Mouse (Mus musculus): ENCODE data around the gene Amy1. TPM values are rescaled to one million over a fixed set of nuclear protein-coding genes. Genes with fewer than 3 reads are reported as not detected.
"Not testable (repeated sequence)": the region's sequence is repeated elsewhere in the genome, so short reads cannot be mapped to it uniquely, and the experiment has no call there.

Amy1 gene
- 0.64 and 1.0 TPM in 2 replicates for polyA plus RNA-seq (2014; fragmentation: Nextera tagmentation; extraction: Ambion mirVana)

DNA sequence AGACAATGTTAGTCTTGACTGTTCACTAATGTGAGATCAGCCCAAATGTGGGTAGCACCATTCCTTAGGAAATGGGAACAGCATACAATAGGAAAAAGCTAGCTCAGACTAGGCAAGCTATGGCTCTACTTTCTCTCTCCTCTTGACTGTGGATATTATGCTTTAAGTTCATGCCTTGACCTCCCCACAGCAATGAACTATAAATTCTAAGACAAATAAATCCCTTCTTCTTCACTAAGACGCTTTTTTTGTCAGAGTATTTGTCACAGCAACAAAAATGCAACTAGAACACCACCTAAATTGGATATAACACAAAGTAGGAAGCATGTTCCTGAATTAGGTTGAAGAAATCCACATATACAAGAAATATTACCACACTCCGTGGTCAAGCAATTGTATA lies at the start of gene Amy1:
Amy1 (minus strand) TSS at position 101 of the 400 bp plus-strand sequence.
- TF ChIP-seq CTCF (IDR thresholded peaks at IDR 0.05; ENCODE audit: low read depth): no peak
- no peaks in the 10 kb centered on the region for H3K4me1 ChIP-seq (ENCODE audit: insufficient read depth)
- no peak within 1 kb of the TSS for H3K9ac ChIP-seq
- H3K9me3 ChIP-seq (ENCODE audit: low read depth, low read length): no peaks in the 10 kb centered on the region
- no peak within 1 kb of the TSS for H3K4me3 ChIP-seq (ENCODE audit: low read depth, low read length)
- no peak for DNase-seq
- H3K4me2 ChIP-seq: no peak within 1 kb of the TSS
- no peak within 1 kb of the TSS for H3K27ac ChIP-seq (ENCODE audit: low read depth)
- H3K27me3 ChIP-seq (ENCODE audit: insufficient read depth, low read length): no peaks in the 10 kb centered on the region
- no peak for ATAC-seq (ENCODE audit: insufficient read depth)
- 91% methylated on average over 2 of the region's 2 CpGs for WGBS
- H3K36me3 ChIP-seq (ENCODE audit: insufficient read depth): peaks cover 12% of the 10 kb centered on the region; the same call in 1 of the 2 replicates

GRCm38 (mm10) chr3:113654335-113654734 lies 47.8 kb upstream of the Amy1 start:
- H3K4me3 ChIP-seq (ENCODE audit: low read depth, low read length): no peak overlapping the region
- no peak for TF ChIP-seq CTCF (IDR thresholded peaks at IDR 0.05; ENCODE audit: low read depth)
- H3K4me2 ChIP-seq: no peak overlapping the region
- DNase-seq (no peak), ATAC-seq (ENCODE audit: insufficient read depth) (no peak)
- WGBS: 62% methylated on average over 3 of the region's 3 CpGs
- H3K27me3 ChIP-seq (ENCODE audit: insufficient read depth, low read length): no peaks in the 10 kb centered on the region
- no peaks in the 10 kb centered on the region for H3K9me3 ChIP-seq (ENCODE audit: low read depth, low read length)
- no peak overlapping the region for H3K27ac ChIP-seq (ENCODE audit: low read depth)
- no peaks in the 10 kb centered on the region for H3K4me1 ChIP-seq (ENCODE audit: insufficient read depth)
- H3K36me3 ChIP-seq (ENCODE audit: insufficient read depth): no peaks in the 10 kb centered on the region
- no peak overlapping the region for H3K9ac ChIP-seq

DNA sequence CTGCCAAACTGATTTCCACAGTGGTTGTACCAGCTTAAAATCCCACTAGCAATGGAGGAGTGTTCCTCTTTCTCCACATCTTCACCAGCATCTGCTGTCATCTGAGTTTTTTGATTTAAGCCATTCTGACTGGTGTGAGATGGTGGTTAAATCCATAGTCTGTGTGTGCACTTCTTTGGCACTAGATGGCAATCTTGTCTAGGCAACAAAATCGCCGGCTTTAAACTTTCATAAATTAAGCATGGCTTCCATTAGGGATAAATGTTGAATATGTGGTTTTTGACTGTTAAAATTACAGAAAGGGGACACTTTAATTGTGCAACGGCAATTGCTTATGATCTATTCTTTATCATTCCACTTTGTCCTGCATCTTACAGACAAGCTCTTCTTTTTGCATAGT lies 44.9 kb upstream of the Amy1 start:
- not testable (repeated sequence) for H3K4me2 ChIP-seq; H3K9me3 ChIP-seq (ENCODE audit: low read depth, low read length); H3K27me3 ChIP-seq (ENCODE audit: insufficient read depth, low read length); H3K4me1 ChIP-seq (ENCODE audit: insufficient read depth); H3K9ac ChIP-seq; H3K27ac ChIP-seq (ENCODE audit: low read depth); ATAC-seq (ENCODE audit: insufficient read depth); H3K4me3 ChIP-seq (ENCODE audit: low read depth, low read length); H3K36me3 ChIP-seq (ENCODE audit: insufficient read depth)
- TF ChIP-seq CTCF (IDR thresholded peaks at IDR 0.05; ENCODE audit: low read depth): peak; percentile 54
- peak; percentile 73 for DNase-seq
- WGBS: 31% methylated on average over 3 of the region's 3 CpGs

DNA sequence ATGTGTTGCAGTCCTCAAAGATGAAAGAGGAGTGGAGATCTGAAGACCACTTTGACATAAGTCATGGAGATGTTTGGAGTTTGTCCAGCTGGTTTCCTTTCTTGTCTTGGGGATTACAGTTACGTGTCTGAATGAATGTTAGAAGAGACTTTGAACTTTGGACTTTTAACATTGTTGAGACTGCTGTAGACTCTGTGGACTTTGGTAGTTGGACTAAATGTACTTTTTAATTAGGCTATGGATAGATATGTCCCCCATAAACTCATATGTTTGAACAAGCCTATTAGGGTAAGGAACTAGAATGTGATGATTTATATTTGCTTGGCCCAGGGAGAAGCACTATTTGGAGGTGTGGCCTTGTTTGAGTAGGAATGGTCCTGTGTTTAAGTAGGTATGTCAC lies 33.0 kb upstream of the Amy1 start:
- H3K27ac ChIP-seq (ENCODE audit: low read depth): no peak overlapping the region
- TF ChIP-seq CTCF (IDR thresholded peaks at IDR 0.05; ENCODE audit: low read depth): no peak
- DNase-seq (no peak), ATAC-seq (ENCODE audit: insufficient read depth) (no peak)
- H3K9ac ChIP-seq: no peak overlapping the region
- no peak overlapping the region for H3K4me3 ChIP-seq (ENCODE audit: low read depth, low read length)
- no peaks in the 10 kb centered on the region for H3K36me3 ChIP-seq (ENCODE audit: insufficient read depth)
- H3K9me3 ChIP-seq (ENCODE audit: low read depth, low read length): no peaks in the 10 kb centered on the region
- H3K4me1 ChIP-seq (ENCODE audit: insufficient read depth): no peaks in the 10 kb centered on the region
- WGBS: 82% methylated on average over 1 of the region's 1 CpGs
- no peak overlapping the region for H3K4me2 ChIP-seq
- H3K27me3 ChIP-seq (ENCODE audit: insufficient read depth, low read length): no peaks in the 10 kb centered on the region

DNA sequence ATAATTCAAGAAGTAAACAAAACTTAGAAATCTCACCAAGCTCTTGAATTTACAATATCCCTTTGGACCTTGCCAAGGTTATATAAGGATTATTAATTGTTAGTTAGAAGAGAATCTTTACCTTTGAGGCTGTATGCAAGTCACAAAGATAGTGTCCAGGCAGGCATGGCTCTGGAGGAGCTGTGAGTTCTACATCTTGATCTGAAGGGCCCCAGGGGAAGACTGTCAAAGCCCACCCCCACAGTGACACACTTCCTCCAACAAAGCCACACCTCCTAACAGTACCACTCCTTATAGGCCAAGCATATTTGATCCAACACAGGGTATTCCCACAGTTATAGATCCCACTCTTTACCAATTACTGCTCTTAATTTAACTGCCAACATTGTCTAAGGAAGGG lies 27.7 kb upstream of the Amy1 start:
- no peak for ATAC-seq (ENCODE audit: insufficient read depth)

GRCm38 (mm10) chr3:113631611-113632010 lies 25.1 kb upstream of the Amy1 start:
- TF ChIP-seq CTCF (IDR thresholded peaks at IDR 0.05; ENCODE audit: low read depth): no peak
- no peak overlapping the region for H3K4me2 ChIP-seq
- H3K9me3 ChIP-seq (ENCODE audit: low read depth, low read length): no peaks in the 10 kb centered on the region
- H3K27ac ChIP-seq (ENCODE audit: low read depth): no peak overlapping the region
- ATAC-seq (ENCODE audit: insufficient read depth) (no peak), DNase-seq (no peak)
- no peaks in the 10 kb centered on the region for H3K27me3 ChIP-seq (ENCODE audit: insufficient read depth, low read length)
- H3K36me3 ChIP-seq (ENCODE audit: insufficient read depth): no peaks in the 10 kb centered on the region
- H3K4me3 ChIP-seq (ENCODE audit: low read depth, low read length): no peak overlapping the region
- H3K9ac ChIP-seq: no peak overlapping the region
- peaks cover 5% of the 10 kb centered on the region; the same call in 1 of the 2 replicates for H3K4me1 ChIP-seq (ENCODE audit: insufficient read depth)

More for the DNA sequence above, 27.7 kb upstream of the Amy1 start:
- Histone ChIP-seq H3K4me3 (ENCODE audit: low read depth, low read length) (no peak overlapping the region), H3K27ac (ENCODE audit: low read depth) (no peak overlapping the region), H3K4me2 (no peak overlapping the region), H3K9ac (no peak overlapping the region), H3K4me1 (ENCODE audit: insufficient read depth) (peaks cover 5% of the 10 kb centered on the region; the same call in 1 of the 2 replicates), H3K9me3 (ENCODE audit: low read depth, low read length) (no peaks in the 10 kb centered on the region), H3K27me3 (ENCODE audit: insufficient read depth, low read length) (no peaks in the 10 kb centered on the region), H3K36me3 (ENCODE audit: insufficient read depth) (no peaks in the 10 kb centered on the region)
- no peak for TF ChIP-seq CTCF (IDR thresholded peaks at IDR 0.05; ENCODE audit: low read depth)
- no peak for DNase-seq

DNA sequence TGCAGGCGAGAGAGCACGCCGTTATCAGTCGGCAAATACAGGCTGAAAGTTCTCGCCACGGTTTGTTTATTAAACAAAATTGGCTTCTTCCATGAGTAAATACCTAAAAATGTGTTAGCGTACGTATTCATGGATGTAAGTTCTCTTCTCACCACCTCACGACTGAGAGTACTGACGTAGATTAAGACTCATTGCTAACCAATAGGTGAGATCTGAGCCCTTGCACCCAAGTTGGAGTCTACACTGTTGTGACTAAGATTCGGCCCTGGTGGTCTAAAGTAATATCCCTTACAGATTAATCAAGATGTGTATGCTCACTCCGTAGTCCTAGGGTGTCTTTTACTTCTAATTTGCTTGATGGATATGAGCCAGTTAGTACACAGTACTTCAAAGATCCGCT lies 24.1 kb upstream of the Amy1 start:
- ATAC-seq (ENCODE audit: insufficient read depth) (peak; percentile 10), DNase-seq (peak; percentile 57)
- TF ChIP-seq CTCF (IDR thresholded peaks at IDR 0.05; ENCODE audit: low read depth): no peak
- no peaks in the 10 kb centered on the region for H3K36me3 ChIP-seq (ENCODE audit: insufficient read depth)
- no peaks in the 10 kb centered on the region for H3K27me3 ChIP-seq (ENCODE audit: insufficient read depth, low read length)
- H3K4me1 ChIP-seq (ENCODE audit: insufficient read depth): peaks cover 5% of the 10 kb centered on the region; the same call in 1 of the 2 replicates
- 6% methylated on average over 13 of the region's 13 CpGs for WGBS
- H3K9ac ChIP-seq: peak overlapping the region; percentile 80
- H3K4me3 ChIP-seq (ENCODE audit: low read depth, low read length): peak overlapping the region; percentile 59
- no peaks in the 10 kb centered on the region for H3K9me3 ChIP-seq (ENCODE audit: low read depth, low read length)
- peak overlapping the region; percentile 69 for H3K4me2 ChIP-seq
- H3K27ac ChIP-seq (ENCODE audit: low read depth): peak overlapping the region; percentile 100
